Mouse (Mus musculus) lung, embryonic 16.5 days (tissue): Measurements from ENCODE around the gene Smim26. TPM values are rescaled to one million over a fixed set of nuclear protein-coding genes. Genes with fewer than 3 reads are reported as not detected.

Experiments used
- ATAC-seq: fragments of 200-750 bp; cut with Nextera tagmentation; 2 replicates; pipeline ENCODE4 v1.8.0; 2017; ENCODE audit warnings: low read depth, mild to moderate bottlenecking, moderate library complexity
- H3K27ac ChIP-seq: fragments of 300-500 bp; sonication (generic); 2 replicates; pipeline ENCODE4 v1.5.1; 2014; ENCODE audit warnings: mild to moderate bottlenecking, control low read depth, low read length
- H3K27me3 ChIP-seq: fragments of 300-500 bp; sonication (generic); 2 replicates; pipeline ENCODE4 v1.6.1; 2014; ENCODE audit warnings: low read depth, low read length, mixed read lengths; ENCODE audit not compliant: control insufficient read depth, insufficient read depth
- H3K36me3 ChIP-seq: fragments of 300-500 bp; sonication (generic); 2 replicates; pipeline ENCODE4 v1.6.1; 2014; ENCODE audit warnings: low read length; ENCODE audit not compliant: control insufficient read depth, insufficient read depth
- H3K4me1 ChIP-seq: fragments of 300-500 bp; sonication (generic); replicated peaks from 2 replicates; pipeline ENCODE4 v1.6.1; 2014; ENCODE audit warnings: low read length, mixed read lengths; ENCODE audit not compliant: control insufficient read depth, insufficient read depth
- H3K4me2 ChIP-seq: fragments of 300-500 bp; sonication (generic); 2 replicates; pipeline ENCODE4 v1.6.1; 2014; ENCODE audit warnings: low read depth, low read length, control low read depth
- H3K4me3 ChIP-seq: fragments of 300-500 bp; sonication (generic); 2 replicates; pipeline ENCODE4 v1.5.1; 2014; ENCODE audit warnings: mild to moderate bottlenecking, low read length, control low read depth
- H3K9ac ChIP-seq: fragments of 300-500 bp; sonication (generic); 2 replicates; pipeline ENCODE4 v1.6.1; 2014; ENCODE audit warnings: low read length, control low read depth
- H3K9me3 ChIP-seq: fragments of 300-500 bp; sonication (generic); 2 replicates; pipeline ENCODE4 v1.6.1; 2016; ENCODE audit warnings: low read length; ENCODE audit not compliant: control insufficient read depth
- WGBS: fragments of 180-500 bp; shearing (Covaris S2); extraction: QIAGEN DNeasy Blood & Tissue Kit; methylation state at CpG from one replicate; pipeline ENCODE4 v1.1.7; 2014; 5-methylcytosine and 5-hydroxymethylcytosine counted together
- polyA plus RNA-seq: library from polyadenylated mRNA; unstranded; fragments of >200 nt; fragmentation: Nextera tagmentation; extraction: Ambion mirVana; gene quantifications from 2 replicates; pipeline ENCODE4 v1.2.1, GENCODE M21; 2015

Smim26 gene
- polyA plus RNA-seq, 1 experiment from 2014 or later, result 33.8 TPM

DNA sequence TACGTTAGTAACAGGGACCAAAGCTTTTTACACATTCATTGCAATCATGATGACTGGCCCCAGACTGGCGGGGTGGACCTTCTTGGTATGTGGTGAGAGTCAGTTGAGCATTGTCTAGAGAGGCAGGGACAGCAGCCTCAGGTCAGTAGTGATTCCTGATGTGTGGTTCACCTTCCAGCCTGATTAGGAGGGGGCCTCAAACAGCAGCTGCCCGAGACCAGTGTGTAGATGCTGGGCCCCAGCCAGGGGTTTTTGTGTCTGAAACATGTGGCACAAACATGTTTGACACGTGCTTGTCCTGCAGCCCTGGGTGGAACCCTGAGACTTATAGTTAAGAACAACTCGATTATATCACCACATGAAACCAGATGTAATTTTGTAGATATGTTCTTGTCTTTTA, 40.4 kb downstream of the Smim26 start:
- Histone ChIP-seq H3K4me1 (no peaks in the 10 kb centered on the region), H3K27ac (no peak overlapping the region), H3K4me3 (no peak overlapping the region), H3K4me2 (no peak overlapping the region), H3K27me3 (no peaks in the 10 kb centered on the region), H3K9ac (no peak overlapping the region), H3K36me3 (no peaks in the 10 kb centered on the region), H3K9me3 (no peaks in the 10 kb centered on the region)
- WGBS, result 49% methylated on average over 5 of the region's 5 CpGs
- ATAC-seq, result no peak

DNA sequence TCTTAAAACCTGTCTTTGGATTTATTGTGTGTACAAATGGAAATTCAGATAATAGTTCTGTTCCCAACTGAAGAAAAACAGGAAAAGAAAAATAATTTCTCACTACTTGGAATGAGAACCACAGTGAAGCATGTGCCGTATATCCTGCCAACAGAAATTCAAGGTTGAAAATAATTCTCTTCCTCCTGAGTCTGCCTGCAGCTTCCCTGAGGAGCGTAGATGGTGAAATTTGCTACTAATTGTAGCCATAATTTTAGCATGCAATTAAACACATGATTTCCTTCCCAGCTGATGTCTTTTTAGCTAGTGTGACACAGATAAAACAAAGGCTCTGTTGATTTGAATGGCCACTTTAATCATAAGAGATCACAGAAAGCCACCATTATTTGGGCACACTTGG, 40.9 kb downstream of the Smim26 start:
- Histone ChIP-seq H3K9ac (no peak overlapping the region), H3K36me3 (no peaks in the 10 kb centered on the region), H3K4me2 (no peak overlapping the region), H3K4me1 (no peaks in the 10 kb centered on the region), H3K4me3 (no peak overlapping the region), H3K27ac (no peak overlapping the region), H3K27me3 (no peaks in the 10 kb centered on the region), H3K9me3 (no peaks in the 10 kb centered on the region)
- ATAC-seq, result no peak
- 72% methylated on average over 2 of the region's 2 CpGs for WGBS

DNA sequence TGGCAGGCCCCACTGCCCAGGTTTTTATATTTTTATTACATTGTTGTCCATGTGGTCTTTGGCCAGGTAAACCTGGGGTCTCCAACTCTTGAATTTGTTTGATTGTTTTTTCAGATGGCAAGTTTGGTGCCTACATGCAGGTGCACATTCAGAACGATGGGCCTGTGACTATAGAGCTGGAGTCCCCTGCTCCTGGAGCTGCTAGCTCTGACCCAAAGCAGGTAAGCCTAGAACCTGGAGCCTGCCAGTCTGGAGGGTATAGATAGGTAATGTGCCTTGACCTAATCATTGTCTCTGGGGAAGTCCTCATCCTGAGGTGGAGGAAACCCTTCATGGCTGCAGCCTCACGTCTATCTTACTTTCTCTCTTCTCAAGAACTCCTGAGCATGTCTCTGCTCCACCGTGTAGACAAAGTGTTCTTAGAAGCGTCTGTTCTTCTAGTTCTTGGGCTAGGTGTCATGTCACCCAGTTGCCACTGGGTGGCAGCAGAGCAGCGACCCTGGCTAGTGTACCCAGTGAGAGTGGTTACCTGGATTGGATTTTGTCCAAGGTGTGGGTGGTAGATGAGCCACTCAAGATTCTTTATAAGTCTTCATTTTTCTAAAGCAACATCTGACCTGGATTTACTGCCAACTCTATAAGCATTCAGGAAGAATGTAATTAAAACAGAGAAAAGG, 41.9 kb downstream of the Smim26 start:
- peak; percentile 64; the same call in 1 of the 2 replicates for ATAC-seq

DNA sequence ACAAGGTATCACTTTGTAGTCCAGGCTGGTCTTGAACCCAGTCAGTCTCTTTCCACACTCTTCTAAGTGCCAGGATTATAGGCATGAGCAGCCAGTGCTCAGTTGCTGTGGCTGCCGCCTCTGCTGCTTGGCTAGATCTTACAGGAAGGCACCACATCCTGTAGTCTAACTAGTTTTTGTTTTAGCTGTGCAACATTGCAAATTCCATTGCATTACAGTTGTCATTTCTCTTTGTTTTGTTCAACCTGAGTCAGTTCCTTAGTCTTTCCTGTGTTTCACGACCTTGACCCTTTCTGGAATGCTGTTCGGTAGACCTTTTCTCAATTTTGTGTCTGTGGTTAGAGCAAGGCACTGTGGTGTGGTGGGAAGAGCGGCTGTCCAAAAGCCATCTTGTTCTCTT, 43.4 kb downstream of the Smim26 start:
- no peaks in the 10 kb centered on the region for H3K27me3 ChIP-seq
- no peak for ATAC-seq

More for the DNA sequence above, 41.9 kb downstream of the Smim26 start:
- no peak overlapping the region for H3K4me2 ChIP-seq
- WGBS, result 18% methylated on average over 5 of the region's 5 CpGs
- no peak overlapping the region for H3K4me3 ChIP-seq
- no peaks in the 10 kb centered on the region for H3K27me3 ChIP-seq
- H3K36me3 ChIP-seq, result no peaks in the 10 kb centered on the region
- no peaks in the 10 kb centered on the region for H3K4me1 ChIP-seq
- H3K27ac ChIP-seq, result no peak overlapping the region
- H3K9me3 ChIP-seq, result no peaks in the 10 kb centered on the region
- no peak overlapping the region for H3K9ac ChIP-seq

DNA sequence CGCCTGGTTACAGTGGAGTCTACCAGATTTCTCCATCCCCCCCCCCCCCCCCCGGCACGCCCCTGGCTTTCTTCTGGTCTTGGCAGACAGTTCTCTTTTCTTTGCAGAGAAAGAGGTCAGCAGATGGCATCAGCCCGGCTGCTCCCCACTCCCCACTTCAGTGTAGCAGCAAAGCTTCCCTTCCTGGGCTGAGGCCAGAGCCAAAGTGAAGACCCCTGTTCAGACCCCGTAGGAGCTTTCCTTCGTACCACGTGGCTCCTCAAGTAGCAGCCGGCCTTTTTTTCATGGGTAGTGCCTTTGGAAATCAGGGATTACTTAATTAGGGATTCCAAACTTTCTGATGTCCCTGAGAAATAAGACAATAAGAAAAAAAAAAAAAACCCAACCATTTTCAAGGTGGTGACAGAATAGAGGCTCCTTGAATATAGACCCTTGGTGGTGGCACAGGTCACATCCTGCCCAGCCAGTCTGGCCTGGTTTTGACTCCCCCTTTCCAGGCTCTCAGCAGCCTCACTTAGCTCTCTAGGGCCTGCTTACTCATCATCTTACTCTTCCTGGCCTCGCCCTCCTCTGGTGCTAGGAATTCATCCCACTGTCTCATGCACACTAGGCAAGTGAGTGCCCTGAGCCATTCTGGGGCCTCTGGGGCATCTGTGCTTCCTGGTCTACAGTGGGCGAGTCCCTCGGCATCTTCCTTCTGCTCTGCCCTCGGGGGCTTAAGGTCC, 44.0 kb downstream of the Smim26 start:
- WGBS, result 83% methylated on average over 10 of the region's 12 CpGs
- Histone ChIP-seq H3K4me1 (no peaks in the 10 kb centered on the region), H3K4me2 (no peak overlapping the region), H3K36me3 (no peaks in the 10 kb centered on the region), H3K9ac (no peak overlapping the region), H3K27me3 (no peaks in the 10 kb centered on the region), H3K4me3 (no peak overlapping the region), H3K27ac (no peak overlapping the region), H3K9me3 (no peaks in the 10 kb centered on the region)
- no peak for ATAC-seq

More for the DNA sequence above, 43.4 kb downstream of the Smim26 start:
- no peaks in the 10 kb centered on the region for H3K4me1 ChIP-seq
- no peak overlapping the region for H3K4me3 ChIP-seq
- no peak overlapping the region for H3K4me2 ChIP-seq
- no peaks in the 10 kb centered on the region for H3K9me3 ChIP-seq
- WGBS, result 70% methylated on average over 4 of the region's 4 CpGs
- no peak overlapping the region for H3K27ac ChIP-seq
- H3K9ac ChIP-seq, result no peak overlapping the region
- H3K36me3 ChIP-seq, result no peaks in the 10 kb centered on the region

DNA sequence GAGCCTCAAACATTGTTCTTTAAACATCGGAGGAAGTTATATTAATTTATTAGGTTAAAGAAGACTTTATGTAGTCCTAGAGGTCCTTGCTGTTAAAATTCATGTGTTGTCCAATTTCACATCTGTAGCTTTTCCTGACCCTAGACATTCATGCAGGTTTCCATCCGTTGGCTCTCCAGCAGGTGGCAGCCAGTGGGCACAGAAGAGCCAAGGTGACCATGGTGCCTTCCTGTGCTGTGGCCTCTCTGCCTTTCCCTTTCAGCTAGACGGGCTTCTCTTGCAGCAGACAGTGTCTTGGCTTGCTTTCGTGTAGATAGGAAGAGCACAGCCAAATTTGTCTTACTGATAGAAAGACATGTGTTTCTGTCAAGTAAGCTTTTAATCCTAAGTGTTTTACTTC, 44.9 kb downstream of the Smim26 start:
- H3K9ac ChIP-seq, result no peak overlapping the region
- no peak overlapping the region for H3K4me2 ChIP-seq
- 0 out of 2 replicates have a peak, but pooled peaks have one; percentile 45 for ATAC-seq
- H3K36me3 ChIP-seq, result no peaks in the 10 kb centered on the region
- H3K4me1 ChIP-seq, result no peaks in the 10 kb centered on the region
- no peaks in the 10 kb centered on the region for H3K9me3 ChIP-seq
- no peak overlapping the region for H3K4me3 ChIP-seq
- no peak overlapping the region for H3K27ac ChIP-seq
- H3K27me3 ChIP-seq, result no peaks in the 10 kb centered on the region
- WGBS, result 51% methylated on average over 4 of the region's 4 CpGs

DNA sequence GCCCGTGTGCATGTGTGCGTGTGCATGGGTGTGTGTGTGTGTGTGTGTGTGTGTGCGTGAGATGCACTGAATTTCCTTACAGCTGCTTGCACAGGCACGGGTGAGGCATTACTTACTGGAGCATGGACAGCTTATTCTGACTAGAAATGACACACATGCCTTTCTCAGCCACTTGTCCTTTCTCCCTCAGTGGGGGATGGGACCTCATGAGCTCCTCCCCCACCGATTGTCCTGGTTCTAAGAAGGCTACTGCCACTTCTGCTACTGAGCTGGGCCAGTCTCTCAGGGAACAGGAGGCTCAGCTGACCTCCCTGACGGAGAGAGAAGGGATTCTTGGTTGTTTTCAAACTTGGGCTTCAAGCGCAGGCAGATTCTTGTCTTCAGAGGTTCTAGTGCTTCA, 46.2 kb downstream of the Smim26 start:
- H3K4me2 ChIP-seq, result no peak overlapping the region
- 73% methylated on average over 7 of the region's 7 CpGs for WGBS

DNA sequence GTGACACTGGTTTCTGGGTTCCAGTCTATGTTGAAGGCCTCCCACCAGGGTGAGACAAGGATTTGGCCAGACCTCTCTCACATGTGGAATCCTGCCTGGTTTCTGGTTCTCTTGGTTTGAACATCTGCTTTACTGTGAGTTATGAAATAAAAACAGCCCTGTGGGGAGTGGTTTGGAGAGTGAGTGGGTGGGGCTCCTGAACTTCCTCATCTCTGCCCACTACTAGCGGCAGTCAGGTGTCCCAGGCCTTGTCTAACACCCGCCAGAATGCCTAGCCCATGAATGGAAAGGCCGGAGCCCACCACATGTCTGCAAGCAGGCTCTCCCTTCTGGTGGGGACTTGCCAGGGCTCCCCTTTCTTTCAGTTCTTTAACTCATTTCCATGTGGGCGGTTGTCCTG, 48.1 kb downstream of the Smim26 start:
- WGBS, result 73% methylated on average over 4 of the region's 4 CpGs
- Histone ChIP-seq H3K4me2 (no peak overlapping the region), H3K4me1 (no peaks in the 10 kb centered on the region), H3K4me3 (no peak overlapping the region), H3K36me3 (no peaks in the 10 kb centered on the region), H3K9ac (no peak overlapping the region), H3K9me3 (no peaks in the 10 kb centered on the region), H3K27ac (no peak overlapping the region), H3K27me3 (no peaks in the 10 kb centered on the region)
- no peak for ATAC-seq

More for the DNA sequence above, 46.2 kb downstream of the Smim26 start:
- no peak overlapping the region for H3K27ac ChIP-seq
- H3K4me3 ChIP-seq, result no peak overlapping the region
- H3K36me3 ChIP-seq, result no peaks in the 10 kb centered on the region
- no peaks in the 10 kb centered on the region for H3K27me3 ChIP-seq
- H3K9ac ChIP-seq, result no peak overlapping the region
- no peaks in the 10 kb centered on the region for H3K9me3 ChIP-seq
- no peak for ATAC-seq
- no peaks in the 10 kb centered on the region for H3K4me1 ChIP-seq
